Mouse (Mus musculus) erythroblast, embryonic 14.5 days (primary cell): ENCODE results near the gene Cdc20b.

Experiments used
- GATA1 ChIP-seq: IDR thresholded peaks from 2 replicates; pipeline ENCODE4 v1.6.1; 2012; ENCODE audit warnings: low read length, inconsistent platforms, mixed read lengths
- TAL1 ChIP-seq: IDR thresholded peaks from 3 replicates; pipeline ENCODE4 v1.6.1; 2012; ENCODE audit warnings: low read length, inconsistent platforms, mixed read lengths

DNA sequence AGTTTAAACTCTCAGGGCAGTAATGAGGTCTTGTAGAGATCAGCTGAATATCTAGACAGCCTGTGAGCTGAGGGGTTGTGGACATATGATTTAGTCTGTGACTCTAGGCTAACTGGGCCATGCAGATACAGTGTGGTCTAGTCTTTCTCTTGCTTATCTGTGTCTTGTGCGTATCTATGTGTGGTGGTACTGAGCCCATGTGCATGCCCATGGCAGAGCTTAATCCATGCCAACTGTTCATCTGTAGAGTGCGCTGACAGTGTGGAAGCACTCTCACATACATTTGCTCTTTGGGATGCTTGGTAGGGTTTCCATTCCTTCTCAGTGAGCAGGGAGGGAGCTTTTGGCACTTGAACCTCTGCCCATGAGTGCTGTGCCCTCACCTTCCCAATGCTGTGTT, 13.4 kb upstream of the Cdc20b start:
- TF ChIP-seq GATA1 = no peak
- TF ChIP-seq TAL1 = no peak
